Mouse (Mus musculus): ENCODE results near the gene Pomt2.

DNA sequence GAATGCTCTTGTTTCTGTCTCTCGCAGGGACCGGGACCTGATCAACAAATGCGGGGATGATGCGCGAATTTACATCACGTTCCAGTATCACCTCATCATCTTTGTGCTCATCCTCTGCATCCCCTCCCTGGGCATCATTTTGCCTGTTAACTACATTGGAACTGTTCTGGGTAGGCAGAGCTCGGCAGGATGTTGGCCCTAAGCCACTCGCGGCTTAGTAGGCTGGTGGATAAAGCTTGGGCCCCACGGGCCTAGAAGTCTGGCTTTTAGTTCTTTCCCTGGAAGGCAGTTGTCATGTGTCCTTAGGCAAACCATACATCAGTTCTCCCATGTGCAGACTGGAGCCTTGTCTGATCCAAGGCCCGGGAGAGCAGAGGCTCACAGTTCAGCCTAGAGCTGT lies 82.3 kb downstream of the Pomt2 start:
- no peak for TF ChIP-seq CTCF (IDR thresholded peaks at IDR 0.05; ENCODE audit: control insufficient read depth, insufficient read depth, low read length)
- TF ChIP-seq POLR2A (IDR thresholded peaks at IDR 0.05; ENCODE audit: borderline replicate concordance, control insufficient read depth, low read depth, low read length) = no peak
